Mouse (Mus musculus): ENCODE measurements around the gene Mef2d.

- TF ChIP-seq POLR2A (IDR thresholded peaks at IDR 0.05; ENCODE audit: low read depth, low read length) (no peak), CTCF (IDR thresholded peaks at IDR 0.05; ENCODE audit: borderline replicate concordance, insufficient read depth, low read length) (no peak)
Measured at GRCm38 (mm10) chr3:88215553-88216004, 73.4 kb downstream of the Mef2d start.
